Mouse (Mus musculus) MEL (cell line): ENCODE measurements around the gene Ncstn. TPM values are rescaled to one million over a fixed set of nuclear protein-coding genes. Genes with fewer than 3 reads are reported as not detected.
A peak's percentile ranks its signal among the peaks of the same experiment; 100 is the strongest.

Source experiments
- DNase-seq: peaks from one replicate; pipeline ENCODE4 v3.0.0; 2011; ENCODE audit warnings: low read depth, low spot score
- H3K27ac ChIP-seq: 2 replicates; pipeline ENCODE4 v1.5.1; 2012; ENCODE audit warnings: low read depth, mild to moderate bottlenecking, control low read depth, low read length, moderate library complexity; ENCODE audit not compliant: control insufficient read depth
- H3K27me3 ChIP-seq, 2 experiments: fragments of 150-350 bp in 1 of 2; sonication (generic) in 1 of 2; 2 replicates each; pipeline ENCODE4 v1.6.1; 2012; ENCODE audit warnings: low read length in 2 of 2, mild to moderate bottlenecking in 2 of 2, improper control_type of control experiment in 1 of 2, moderate library complexity in 1 of 2; ENCODE audit not compliant: insufficient read depth in 2 of 2, control insufficient read depth in 1 of 2
- H3K36me3 ChIP-seq, 2 experiments: 2 replicates each; pipeline ENCODE4 v1.6.1; 2012 to 2014; ENCODE audit warnings: low read length in 2 of 2, improper control_type of control experiment in 1 of 2, inconsistent platforms in 1 of 2, mild to moderate bottlenecking in 1 of 2; ENCODE audit not compliant: insufficient read depth in 2 of 2, control insufficient read depth in 1 of 2
- H3K4me1 ChIP-seq, 2 experiments: fragments of 150-350 bp in 1 of 2; sonication (generic) in 1 of 2; 2 replicates each; pipeline ENCODE4 v1.6.1; 2012; ENCODE audit warnings: low read length in 2 of 2, improper control_type of control experiment in 1 of 2, mild to moderate bottlenecking in 1 of 2; ENCODE audit not compliant: insufficient read depth in 2 of 2, control insufficient read depth in 1 of 2
- H3K4me3 ChIP-seq, 2 experiments: fragments of 150-350 bp in 1 of 2; sonication (generic) in 1 of 2; 2 replicates each; pipeline ENCODE4 v1.5.1; 2012; ENCODE audit warnings: low read depth in 2 of 2, low read length in 2 of 2, mild to moderate bottlenecking in 2 of 2, moderate library complexity in 2 of 2, control low read depth in 1 of 2, improper control_type of control experiment in 1 of 2; ENCODE audit not compliant: control insufficient read depth in 1 of 2, insufficient read depth in 1 of 2
- H3K79me2 ChIP-seq: 2 replicates; pipeline ENCODE4 v1.6.1; 2012; ENCODE audit warnings: mild to moderate bottlenecking, low read length, moderate library complexity; ENCODE audit not compliant: control insufficient read depth, poor library complexity, insufficient read depth
- H3K9ac ChIP-seq: 2 replicates; pipeline ENCODE4 v1.6.1; 2012; ENCODE audit warnings: low read depth, mild to moderate bottlenecking, control low read depth, low read length, moderate library complexity; ENCODE audit not compliant: control insufficient read depth, poor library complexity, severe bottlenecking
- H3K9me3 ChIP-seq: fragments of 150-350 bp; sonication (generic); replicated peaks from 2 replicates; pipeline ENCODE4 v1.6.1; 2012; ENCODE audit warnings: mild to moderate bottlenecking, low read length, improper control_type of control experiment, moderate library complexity; ENCODE audit not compliant: insufficient read depth
- CHD1 ChIP-seq: IDR thresholded peaks from 2 replicates; pipeline ENCODE4 v1.6.1; 2012; ENCODE audit warnings: low read depth, mild to moderate bottlenecking, inconsistent platforms, low read length, improper control_type of control experiment
- ELF1 ChIP-seq: IDR thresholded peaks from 2 replicates; pipeline ENCODE4 v1.6.1; 2014; ENCODE audit warnings: low read depth, mild to moderate bottlenecking, inconsistent platforms, low read length, improper control_type of control experiment, moderate library complexity
- EP300 ChIP-seq, 2 experiments: IDR thresholded peaks; 2 replicates each; pipeline ENCODE4 v1.6.1; 2011; ENCODE audit warnings: improper control_type of control experiment in 2 of 2, low read length in 2 of 2, low read depth in 1 of 2, mild to moderate bottlenecking in 1 of 2
- ETS1 ChIP-seq: IDR thresholded peaks from 2 replicates; pipeline ENCODE4 v1.6.1; 2012; ENCODE audit warnings: low read depth, mild to moderate bottlenecking, inconsistent platforms, low read length, improper control_type of control experiment, moderate library complexity
- GATA1 ChIP-seq: IDR thresholded peaks from 2 replicates; pipeline ENCODE4 v1.6.1; 2011; ENCODE audit warnings: low read depth, low read length, improper control_type of control experiment
- HCFC1 ChIP-seq: IDR thresholded peaks from 2 replicates; pipeline ENCODE4 v1.6.1; 2012; ENCODE audit warnings: low read depth, mild to moderate bottlenecking, inconsistent platforms, low read length, improper control_type of control experiment, moderate library complexity
- JUND ChIP-seq: IDR thresholded peaks from 2 replicates; pipeline ENCODE4 v1.6.1; 2011; ENCODE audit warnings: low read depth, mild to moderate bottlenecking, improper control_type of control experiment, low read length
- MAFK ChIP-seq: IDR thresholded peaks from 2 replicates; pipeline ENCODE4 v1.6.1; 2011; ENCODE audit warnings: low read depth, mild to moderate bottlenecking, low read length, improper control_type of control experiment, borderline replicate concordance
- MAX ChIP-seq: IDR thresholded peaks from 2 replicates; pipeline ENCODE4 v1.6.1; 2011; ENCODE audit warnings: low read length, improper control_type of control experiment
- MEF2A ChIP-seq: IDR thresholded peaks from 2 replicates; pipeline ENCODE4 v1.6.1; 2014; ENCODE audit warnings: low read depth, mild to moderate bottlenecking, inconsistent platforms, low read length, improper control_type of control experiment; ENCODE audit not compliant: poor library complexity, insufficient replicate concordance, severe bottlenecking; ENCODE audit errors: extremely low read depth
- MXI1 ChIP-seq: IDR thresholded peaks from 2 replicates; pipeline ENCODE4 v1.6.1; 2011; ENCODE audit warnings: mild to moderate bottlenecking, low read depth, low read length, improper control_type of control experiment
- MYC ChIP-seq: IDR thresholded peaks from 2 replicates; pipeline ENCODE4 v1.6.1; 2011; ENCODE audit warnings: low read depth, mild to moderate bottlenecking, low read length, improper control_type of control experiment, moderate library complexity
- NELFE ChIP-seq: IDR thresholded peaks from 2 replicates; pipeline ENCODE4 v1.6.1; 2011; ENCODE audit warnings: low read depth, low read length, improper control_type of control experiment
- NRF1 ChIP-seq: IDR thresholded peaks from 2 replicates; pipeline ENCODE4 v1.6.1; 2014; ENCODE audit warnings: low read depth, mild to moderate bottlenecking, inconsistent platforms, low read length, improper control_type of control experiment, moderate library complexity; ENCODE audit not compliant: poor library complexity, insufficient read depth, severe bottlenecking
- POLR2AphosphoS2 ChIP-seq: IDR thresholded peaks from 2 replicates; pipeline ENCODE4 v1.6.1; 2011; ENCODE audit warnings: low read length, improper control_type of control experiment
- RAD21 ChIP-seq: IDR thresholded peaks from 2 replicates; pipeline ENCODE4 v1.6.1; 2011; ENCODE audit warnings: mild to moderate bottlenecking, low read depth, low read length, improper control_type of control experiment
- RCOR1 ChIP-seq: IDR thresholded peaks from 2 replicates; pipeline ENCODE4 v1.6.1; 2012; ENCODE audit warnings: low read depth, mild to moderate bottlenecking, inconsistent platforms, low read length, improper control_type of control experiment
- SIN3A ChIP-seq: IDR thresholded peaks from 2 replicates; pipeline ENCODE4 v1.6.1; 2012; ENCODE audit warnings: low read length, improper control_type of control experiment, inconsistent platforms
- TAL1 ChIP-seq: IDR thresholded peaks from 2 replicates; pipeline ENCODE4 v1.6.1; 2012; ENCODE audit warnings: mild to moderate bottlenecking, inconsistent platforms, low read length, moderate library complexity, mixed read lengths
- TBP ChIP-seq: IDR thresholded peaks from 2 replicates; pipeline ENCODE4 v1.8.0; 2011; ENCODE audit warnings: low read depth, low read length, improper control_type of control experiment
- TCF12 ChIP-seq: IDR thresholded peaks from 2 replicates; pipeline ENCODE4 v1.6.1; 2014; ENCODE audit warnings: low read depth, mild to moderate bottlenecking, inconsistent platforms, low read length, improper control_type of control experiment, moderate library complexity
- UBTF ChIP-seq: IDR thresholded peaks from 2 replicates; pipeline ENCODE4 v1.6.1; 2012; ENCODE audit warnings: low read depth, mild to moderate bottlenecking, inconsistent platforms, low read length, improper control_type of control experiment, moderate library complexity, borderline replicate concordance; ENCODE audit not compliant: insufficient read depth
- ZC3H11A ChIP-seq: IDR thresholded peaks from 2 replicates; pipeline ENCODE4 v1.6.1; 2012; ENCODE audit warnings: low read depth, mild to moderate bottlenecking, inconsistent platforms, low read length, improper control_type of control experiment
- ZKSCAN1 ChIP-seq: IDR thresholded peaks from 2 replicates; pipeline ENCODE4 v1.6.1; 2012; ENCODE audit warnings: low read depth, mild to moderate bottlenecking, inconsistent platforms, low read length, improper control_type of control experiment, moderate library complexity
- ZMIZ1 ChIP-seq: IDR thresholded peaks from 2 replicates; pipeline ENCODE4 v1.6.1; 2012; ENCODE audit warnings: low read depth, mild to moderate bottlenecking, inconsistent platforms, low read length, improper control_type of control experiment, moderate library complexity
- polyA plus RNA-seq, 2 experiments: library from polyadenylated mRNA; stranded (reverse) in 1 of 2; unstranded in 1 of 2; fragments of >175 nt in 1 of 2; fragments of >200 nt in 1 of 2; gene quantifications; 2 replicates each; pipeline versions ENCODE4 v1.2.1 to v1.2.4; 2012; ENCODE audit warnings: low replicate concordance in 2 of 2, low read depth in 1 of 2; ENCODE audit not compliant: insufficient read length in 2 of 2, insufficient read depth in 1 of 2, missing spikeins in 1 of 2
- total RNA-seq: library from RNA; depleted of rRNA; stranded (reverse); fragments of 300-350 nt; gene quantifications from 2 replicates; pipeline ENCODE4 v1.2.3, GENCODE M21; 2012

Ncstn gene
- total and polyA plus RNA-seq, 3 experiments, result 9.9 to 38.5 TPM; not detected in 1

- TF ChIP-seq TAL1 (no peak), MAFK (no peak), GATA1 (peak; percentile 46; the same call in 1 of the 2 replicates), MXI1 (peak; percentile 34; the same call in 1 of the 2 replicates), POLR2AphosphoS2 (no peak), JUND (no peak), TBP (peak; percentile 14; the same call in 1 of the 2 replicates), ETS1 (peak; percentile 31; the same call in 1 of the 2 replicates), EP300 (IDR thresholded peaks at IDR 0.05; ENCODE audit: low read depth in 1 of 2, low read length in 2 of 2) (no peak; a peak in 1 of 4 replicates), SIN3A (peak; percentile 74), MYC (no peak), RAD21 (no peak), ZC3H11A (no peak), TCF12 (no peak), ZMIZ1 (no peak), ELF1 (no peak)
- no peak overlapping the region for H3K27ac ChIP-seq
Observed at GRCm38 (mm10) chr1:172095202-172095601, 12.6 kb upstream of the Ncstn start.

GRCm38 (mm10) chr1:172094295-172094694 is 11.7 kb upstream of the Ncstn start:
- Histone ChIP-seq H3K9me3 (no peaks in the 10 kb centered on the region), H3K79me2 (peaks cover 1% of the 10 kb centered on the region; the same call in 1 of the 2 replicates), H3K4me3 (no peak overlapping the region), H3K36me3 (peaks cover 18 to 24% of the 10 kb centered on the region in 2 experiments), H3K27me3 (no peaks in the 10 kb centered on the region)
- DNase-seq, result no peak
- TF ChIP-seq RCOR1, result no peak
- TF ChIP-seq HCFC1, result no peak
- TF ChIP-seq NELFE, result no peak
- no peak for TF ChIP-seq NRF1
- TF ChIP-seq MAX, result no peak
- TF ChIP-seq MEF2A, result no peak
- no peak for TF ChIP-seq ELF1
- TF ChIP-seq MXI1, result no peak
- no peak for TF ChIP-seq UBTF
- TF ChIP-seq CHD1, result no peak
- no peak for TF ChIP-seq SIN3A
- TF ChIP-seq ZKSCAN1, result no peak
- no peak for TF ChIP-seq MAFK
- TF ChIP-seq, all 39 proteins: peak for 0
- Histone ChIP-seq H3K27ac (no peak overlapping the region), H3K4me1 (peaks cover 3 to 5% of the 10 kb centered on the region in 2 experiments; a peak in 3 of 4 replicates), H3K9ac (no peak overlapping the region)

More at GRCm38 (mm10) chr1:172095202-172095601, 12.6 kb upstream of the Ncstn start:
- Histone ChIP-seq H3K9ac (no peak overlapping the region), H3K27me3 (no peaks in the 10 kb centered on the region), H3K36me3 (peaks cover 11 to 26% of the 10 kb centered on the region in 2 experiments), H3K79me2 (peaks cover 1% of the 10 kb centered on the region; the same call in 1 of the 2 replicates), H3K4me3 (no peak overlapping the region), H3K4me1 (peaks cover 2 to 3% of the 10 kb centered on the region in 2 experiments; a peak in 3 of 4 replicates), H3K9me3 (no peaks in the 10 kb centered on the region)
- peak; percentile 81 for DNase-seq
